Mouse (Mus musculus): ENCODE data around the gene Btbd19. TPM values are rescaled to one million over a fixed set of nuclear protein-coding genes. Genes with fewer than 3 reads are reported as not detected.

The Btbd19 gene
- total RNA-seq, 2 experiments from 2014 or later: 13.0 to 14.0 TPM

GRCm38 (mm10) chr4:117138295-117139216, 13.0 kb upstream of the Btbd19 start:
- intact Hi-C loops (cut with DNase I): no loop called here
- no peak for DNase-seq (ENCODE audit: low spot score in 2 of 2)

GRCm38 (mm10) chr4:117136034-117136433, 10.5 kb upstream of the Btbd19 start:
- intact Hi-C loops (cut with DNase I): no loop called here
- no peak for DNase-seq (ENCODE audit: low spot score in 2 of 2)

GRCm38 (mm10) chr4:117134601-117134995, 9.1 kb upstream of the Btbd19 start:
- intact Hi-C loops (cut with DNase I): no loop called here
- DNase-seq (ENCODE audit: low spot score in 2 of 2): no peak

- intact Hi-C loops (cut with DNase I): no loop called here
Measured at GRCm38 (mm10) chr4:117133817-117134600, 8.5 kb upstream of the Btbd19 start, which contains the start of gene Plk3. Plk3 (minus strand) TSS chr4:117133963.

GRCm38 (mm10) chr4:117133366-117133796, 7.9 kb upstream of the Btbd19 start:
- intact Hi-C loops (cut with DNase I): no loop called here

More at GRCm38 (mm10) chr4:117133817-117134600, 8.5 kb upstream of the Btbd19 start, which contains the start of gene Plk3:
- DNase-seq (ENCODE audit: low spot score in 2 of 2): peak; percentile 97 to 99

GRCm38 (mm10) chr4:117132794-117133143, 7.2 kb upstream of the Btbd19 start:
- intact Hi-C loops (cut with DNase I): no loop called here
- DNase-seq (ENCODE audit: low spot score in 2 of 2): no peak

More at GRCm38 (mm10) chr4:117133366-117133796, 7.9 kb upstream of the Btbd19 start:
- peak; percentile 26 to 27 for DNase-seq (ENCODE audit: low spot score in 2 of 2)

GRCm38 (mm10) chr4:117131890-117132793, 6.6 kb upstream of the Btbd19 start:
- intact Hi-C loops (cut with DNase I): no loop called here

GRCm38 (mm10) chr4:117131198-117131597, 5.7 kb upstream of the Btbd19 start:
- peak in 1 of 2 experiments; percentile 19 for DNase-seq (ENCODE audit: low spot score in 2 of 2)
- intact Hi-C loops (cut with DNase I): no loop called here

More at GRCm38 (mm10) chr4:117131890-117132793, 6.6 kb upstream of the Btbd19 start:
- peak in 1 of 2 experiments; percentile 25 for DNase-seq (ENCODE audit: low spot score in 2 of 2)

GRCm38 (mm10) chr4:117130790-117131189, 5.3 kb upstream of the Btbd19 start:
- intact Hi-C loops (cut with DNase I): no loop called here
- no peak for DNase-seq (ENCODE audit: low spot score in 2 of 2)

- intact Hi-C loops (cut with DNase I): no loop called here
- DNase-seq (ENCODE audit: low spot score in 2 of 2): no peak
Measured at GRCm38 (mm10) chr4:117127991-117128686, 2.6 kb upstream of the Btbd19 start.

- no peak for DNase-seq (ENCODE audit: low spot score in 2 of 2)
- intact Hi-C loops (cut with DNase I): no loop called here
Measured at GRCm38 (mm10) chr4:117126675-117127290, 1.3 kb upstream of the Btbd19 start, which contains the start of gene Tctex1d4. Tctex1d4 (plus strand) TSS chr4:117126794.

- intact Hi-C loops (cut with DNase I): no loop called here
- DNase-seq (ENCODE audit: low spot score in 2 of 2): peak; percentile 45 to 53
Measured at GRCm38 (mm10) chr4:117125910-117126674, 567 bp upstream of the Btbd19 start.

- peak in 1 of 2 experiments; percentile 59 for DNase-seq (ENCODE audit: low spot score in 2 of 2)
- intact Hi-C loops (cut with DNase I): loop anchor here (5.0 kb wide), 1 partner anchor 402 kb away; the partner anchor contains the start of gene Tesk2
Measured at GRCm38 (mm10) chr4:117124518-117125347, 792 bp downstream of the Btbd19 start.

GRCm38 (mm10) chr4:117124218-117124517, 1.4 kb downstream of the Btbd19 start:
- no peak for DNase-seq (ENCODE audit: low spot score in 2 of 2)

GRCm38 (mm10) chr4:117123546-117124217, 1.8 kb downstream of the Btbd19 start:
- intact Hi-C loops (cut with DNase I): loop anchor here (5.0 kb wide), 1 partner anchor 401 kb away; the partner anchor contains the start of gene Tesk2
- DNase-seq (ENCODE audit: low spot score in 2 of 2): no peak

More at GRCm38 (mm10) chr4:117124218-117124517, 1.4 kb downstream of the Btbd19 start:
- intact Hi-C loops (cut with DNase I): loop anchor here (5.0 kb wide), 1 partner anchor 402 kb away; the partner anchor contains the start of gene Tesk2

- no peak for DNase-seq (ENCODE audit: low spot score in 2 of 2)
- intact Hi-C loops (cut with DNase I): loop anchor here (5.0 kb wide), 1 partner anchor 400 kb away; the partner anchor contains the start of gene Tesk2
Measured at GRCm38 (mm10) chr4:117122209-117122608, 3.3 kb downstream of the Btbd19 start.

All from left cerebral cortex, postnatal 25 days (tissue).